Mouse (Mus musculus) kidney, adult 9 months (tissue): Measurements from ENCODE around the gene Tnfsf9.

Experiments
- DNase-seq: peaks from one replicate; pipeline ENCODE4 v3.0.0; 2022

The Tnfsf9 gene

DNA sequence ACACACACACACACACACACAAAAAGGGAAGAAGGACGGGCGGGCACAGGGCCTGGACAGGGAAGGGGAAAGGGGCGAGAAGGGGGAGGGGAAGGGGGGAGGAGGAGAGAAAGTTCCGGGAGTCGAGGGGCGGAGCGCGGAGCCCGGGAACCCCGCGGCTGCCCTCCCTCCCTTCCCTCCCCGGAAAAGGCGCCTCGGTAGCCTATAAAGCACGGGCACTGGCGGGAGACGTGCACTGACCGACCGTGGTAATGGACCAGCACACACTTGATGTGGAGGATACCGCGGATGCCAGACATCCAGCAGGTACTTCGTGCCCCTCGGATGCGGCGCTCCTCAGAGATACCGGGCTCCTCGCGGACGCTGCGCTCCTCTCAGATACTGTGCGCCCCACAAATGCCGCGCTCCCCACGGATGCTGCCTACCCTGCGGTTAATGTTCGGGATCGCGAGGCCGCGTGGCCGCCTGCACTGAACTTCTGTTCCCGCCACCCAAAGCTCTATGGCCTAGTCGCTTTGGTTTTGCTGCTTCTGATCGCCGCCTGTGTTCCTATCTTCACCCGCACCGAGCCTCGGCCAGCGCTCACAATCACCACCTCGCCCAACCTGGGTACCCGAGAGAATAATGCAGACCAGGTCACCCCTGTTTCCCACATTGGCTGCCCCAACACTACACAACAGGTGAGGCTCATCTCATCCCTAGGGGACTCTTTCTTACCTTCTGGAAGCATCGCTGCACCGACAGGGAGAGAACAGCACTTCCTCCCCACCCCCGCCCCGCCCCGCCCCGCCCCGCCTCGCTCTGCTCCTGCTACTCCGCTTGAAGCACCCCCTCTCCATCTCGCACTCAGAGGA is at the start of gene Tnfsf9:
Tnfsf9 (plus strand) TSS at position 145 of the 854 bp plus-strand sequence.
- no peak for DNase-seq

- no peak for DNase-seq
Measured at GRCm38 (mm10) chr17:57056246-57056645, 48.9 kb upstream of the Tnfsf9 start.

GRCm38 (mm10) chr17:57058891-57059485 is 46.1 kb upstream of the Tnfsf9 start, which contains the start of gene Crb3:
TSS of gene Crb3 (plus strand) at chr17:57059105.
- DNase-seq = peak; percentile 46

GRCm38 (mm10) chr17:57059486-57059977 is 45.6 kb upstream of the Tnfsf9 start, which contains the start of gene Slc25a23:
TSS of gene Slc25a23 (minus strand) at chr17:57059863.
- DNase-seq = peak; percentile 76

DNA sequence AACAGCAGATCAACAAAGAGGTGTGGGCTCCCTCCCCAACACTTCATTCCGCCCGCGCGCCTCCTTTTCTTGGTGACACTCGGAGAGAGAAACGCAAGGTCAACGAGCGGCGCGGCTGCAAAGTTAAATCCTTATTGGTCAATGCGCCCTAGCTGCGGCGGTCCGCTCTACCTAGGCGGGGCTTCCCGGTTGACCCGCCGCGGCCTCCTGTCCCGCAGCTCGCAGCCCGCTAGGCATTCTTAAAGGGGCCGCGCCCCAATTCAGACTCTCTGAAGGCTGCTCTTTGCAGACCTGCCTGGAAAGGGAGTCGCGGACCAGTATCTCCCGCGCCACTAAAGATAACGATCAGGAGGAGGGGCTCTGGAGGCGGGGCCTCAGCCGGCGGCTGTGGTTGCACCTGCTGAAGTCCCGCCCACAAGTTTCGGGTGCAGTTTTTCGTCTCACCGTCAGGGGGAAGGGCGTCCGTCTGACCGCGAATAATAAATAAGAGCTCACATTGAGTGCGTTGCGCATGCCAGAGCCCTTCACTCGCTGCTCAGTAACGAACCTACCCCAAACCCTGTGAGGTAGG is 44.8 kb upstream of the Tnfsf9 start:
- peak; percentile 99 for DNase-seq

DNA sequence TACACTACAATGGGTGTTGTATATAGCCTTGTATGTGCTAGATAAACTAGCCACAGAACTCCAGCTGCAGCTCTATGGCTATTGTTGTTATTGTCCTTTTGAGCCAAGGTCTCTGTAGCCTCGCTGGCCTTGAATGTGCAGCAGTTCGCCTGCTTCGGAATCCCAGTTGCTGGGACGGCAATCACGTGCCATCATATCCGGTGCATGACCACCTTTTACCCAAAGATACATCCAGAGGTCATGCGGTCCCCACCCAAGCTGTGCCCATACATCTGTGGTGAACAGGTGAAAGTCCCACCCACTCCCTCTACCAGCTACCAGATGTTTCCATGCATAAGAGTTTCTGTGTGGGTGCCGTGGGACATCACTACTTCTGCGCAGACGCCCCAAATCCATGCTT is 44.1 kb upstream of the Tnfsf9 start:
- DNase-seq = peak; percentile 40

- peak; percentile 92 for DNase-seq
Measured at GRCm38 (mm10) chr17:57062011-57062521, 43.1 kb upstream of the Tnfsf9 start.

DNA sequence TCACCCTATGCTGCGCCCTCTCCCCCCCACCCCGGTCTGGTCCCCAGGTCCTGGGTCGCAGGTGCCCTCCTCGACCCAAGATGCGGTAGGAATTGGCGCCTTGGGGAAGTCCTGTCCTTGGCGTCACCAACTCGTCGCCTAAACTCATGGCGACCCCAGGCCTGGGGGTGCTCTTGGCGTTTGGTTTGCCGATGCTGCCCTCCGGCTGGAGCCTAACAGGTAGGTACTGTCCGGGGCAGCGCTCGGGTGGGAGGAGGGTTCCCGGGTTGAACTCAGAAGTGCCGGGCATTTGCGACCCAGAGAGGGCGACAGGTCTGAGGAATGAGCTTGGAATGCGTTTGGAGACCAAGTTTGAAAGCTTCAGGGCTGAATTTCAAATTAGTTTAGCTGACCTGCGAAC is 42.6 kb upstream of the Tnfsf9 start:
- peak; percentile 51 for DNase-seq

GRCm38 (mm10) chr17:57063031-57063430 is 42.1 kb upstream of the Tnfsf9 start:
- peak; percentile 30 for DNase-seq

GRCm38 (mm10) chr17:57066908-57067307 is 38.2 kb upstream of the Tnfsf9 start:
- no peak for DNase-seq

- no peak for DNase-seq
Measured at GRCm38 (mm10) chr17:57070272-57070671, 34.9 kb upstream of the Tnfsf9 start.

GRCm38 (mm10) chr17:57070699-57071098 is 34.4 kb upstream of the Tnfsf9 start:
- peak; percentile 55 for DNase-seq

- no peak for DNase-seq
Measured at GRCm38 (mm10) chr17:57076916-57077315, 28.2 kb upstream of the Tnfsf9 start.

DNA sequence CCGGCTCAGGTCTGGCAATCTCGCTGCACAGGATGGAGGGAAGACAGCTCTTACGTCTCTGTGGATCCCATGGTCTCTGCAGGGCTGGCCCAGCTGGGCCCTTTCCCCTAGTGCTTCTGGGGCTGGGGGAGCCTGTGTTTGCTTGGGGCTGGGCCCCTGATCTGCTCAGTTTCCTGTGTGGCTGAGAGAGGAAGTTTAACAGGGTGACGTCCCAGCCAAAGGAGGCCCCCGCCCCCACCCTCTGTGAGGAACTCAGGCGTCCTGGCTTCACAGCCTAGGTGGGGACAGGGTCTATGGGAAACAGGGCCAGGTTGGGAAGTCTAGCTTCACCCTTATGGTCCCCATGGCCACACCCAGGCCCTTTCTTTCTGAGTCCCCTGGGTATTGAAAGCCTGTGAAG is 26.8 kb upstream of the Tnfsf9 start, which contains the start of gene Dennd1c:
Dennd1c (minus strand) TSS at position 179 of the 400 bp plus-strand sequence.
- no peak for DNase-seq

- DNase-seq = no peak
Measured at GRCm38 (mm10) chr17:57079919-57080318, 25.2 kb upstream of the Tnfsf9 start.

DNA sequence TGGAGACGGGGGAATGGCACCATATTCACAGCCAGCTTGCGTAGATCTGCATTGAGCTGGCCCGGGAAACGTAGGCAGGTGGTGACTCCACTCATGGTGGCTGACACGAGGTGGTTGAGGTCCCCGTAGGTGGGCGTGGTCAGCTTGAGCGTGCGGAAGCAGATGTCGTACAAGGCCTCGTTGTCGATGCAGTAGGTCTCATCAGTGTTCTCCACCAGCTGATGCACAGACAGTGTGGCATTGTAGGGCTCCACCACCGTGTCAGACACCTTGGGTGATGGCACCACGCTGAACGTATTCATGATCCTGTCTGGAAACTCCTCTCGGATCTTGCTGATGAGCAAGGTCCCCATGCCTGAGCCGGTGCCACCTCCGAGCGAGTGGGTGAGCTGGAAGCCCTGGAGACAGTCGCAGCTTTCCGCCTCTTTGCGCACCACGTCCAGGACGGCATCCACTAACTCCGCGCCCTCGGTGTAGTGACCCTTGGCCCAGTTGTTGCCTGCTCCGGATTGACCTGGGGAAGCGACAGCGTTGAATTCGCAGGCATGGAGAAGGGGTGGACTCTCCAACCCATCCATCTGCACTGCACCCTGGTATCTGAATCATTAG is 23.8 kb upstream of the Tnfsf9 start:
- no peak for DNase-seq

GRCm38 (mm10) chr17:57082481-57082880 is 22.6 kb upstream of the Tnfsf9 start:
- no peak for DNase-seq

DNA sequence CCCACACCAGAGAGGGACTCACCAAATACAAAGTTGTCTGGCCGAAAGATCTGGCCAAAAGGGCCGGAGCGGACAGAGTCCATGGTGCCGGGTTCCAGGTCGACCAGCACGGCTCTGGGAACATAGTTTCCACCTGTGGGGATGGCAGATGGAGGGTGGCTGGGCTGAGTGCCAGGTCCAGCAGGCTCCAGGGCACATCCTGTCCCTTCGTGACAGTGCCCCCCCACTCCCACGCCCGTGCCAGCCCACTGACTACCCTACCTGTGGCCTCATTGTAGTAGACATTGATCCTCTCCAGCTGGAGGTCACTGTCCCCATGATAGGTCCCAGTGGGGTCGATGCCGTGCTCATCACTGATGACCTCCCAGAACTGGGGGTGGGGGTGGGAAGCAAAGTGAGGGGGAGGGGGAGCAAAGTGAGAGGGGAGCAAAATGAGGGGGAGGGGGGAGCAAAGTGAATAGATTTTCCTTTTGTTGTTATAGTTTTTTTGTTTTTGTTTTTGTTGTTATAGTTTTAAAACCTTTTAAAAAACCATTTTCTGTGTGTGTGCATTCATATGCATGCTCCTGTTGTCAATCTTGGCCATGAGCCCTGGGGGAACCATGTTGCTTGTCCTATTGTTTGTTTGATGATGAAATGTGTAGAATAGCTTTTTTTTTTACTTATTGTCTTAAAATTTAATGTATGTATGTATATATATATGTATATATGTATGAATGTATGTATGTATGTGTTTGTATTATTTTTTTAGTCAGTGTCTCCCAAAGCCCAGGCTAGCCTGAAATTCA is 19.0 kb upstream of the Tnfsf9 start:
- no peak for DNase-seq

DNA sequence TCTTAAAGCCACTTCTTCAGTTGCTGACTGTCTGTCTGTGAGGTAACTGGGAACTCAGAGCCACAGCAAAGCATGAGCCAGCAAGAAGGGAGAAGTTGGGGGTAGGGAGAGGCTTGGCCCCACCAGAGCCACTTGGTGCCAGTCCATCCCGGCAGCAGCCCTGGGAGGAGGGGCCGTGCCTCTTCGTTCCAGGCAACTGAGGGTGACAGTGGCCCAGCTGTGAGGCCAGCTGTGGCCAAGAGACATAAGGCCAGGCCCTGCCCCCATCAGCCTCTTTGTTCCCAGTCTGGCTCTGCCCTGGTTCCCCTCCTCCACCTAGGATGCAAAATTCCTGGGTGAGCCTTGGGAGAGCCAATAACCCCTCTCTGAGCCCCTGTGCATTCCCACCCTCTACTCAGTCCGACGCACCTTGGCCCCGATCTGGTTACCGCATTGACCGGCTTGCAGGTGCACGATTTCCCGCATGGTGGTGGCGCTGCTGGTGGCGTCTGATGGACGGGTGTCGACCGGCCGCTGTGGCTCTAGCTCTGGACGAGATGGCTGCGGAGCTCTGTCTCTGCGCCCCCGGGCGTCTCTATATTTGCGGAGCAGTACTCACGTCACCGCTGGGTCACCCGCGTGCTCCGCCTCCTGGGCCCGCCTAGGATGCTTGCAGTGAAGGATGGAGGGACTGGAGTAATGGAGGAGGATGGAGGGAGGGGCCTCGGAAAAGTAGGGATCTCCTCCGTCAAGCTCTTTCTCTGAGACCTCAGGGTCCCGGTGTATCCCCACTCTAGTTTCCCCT is 17.9 kb upstream of the Tnfsf9 start, which contains the start of gene Tubb4a:
Tubb4a (minus strand) TSS at position 734 of the 784 bp plus-strand sequence.
- no peak for DNase-seq

- DNase-seq = no peak
Measured at GRCm38 (mm10) chr17:57094222-57094621, 10.9 kb upstream of the Tnfsf9 start.
